Mouse (Mus musculus): Measurements from ENCODE around the gene Dctpp1.
A peak's percentile ranks its signal among the peaks of the same experiment; 100 is the strongest.

Dctpp1 gene

DNA sequence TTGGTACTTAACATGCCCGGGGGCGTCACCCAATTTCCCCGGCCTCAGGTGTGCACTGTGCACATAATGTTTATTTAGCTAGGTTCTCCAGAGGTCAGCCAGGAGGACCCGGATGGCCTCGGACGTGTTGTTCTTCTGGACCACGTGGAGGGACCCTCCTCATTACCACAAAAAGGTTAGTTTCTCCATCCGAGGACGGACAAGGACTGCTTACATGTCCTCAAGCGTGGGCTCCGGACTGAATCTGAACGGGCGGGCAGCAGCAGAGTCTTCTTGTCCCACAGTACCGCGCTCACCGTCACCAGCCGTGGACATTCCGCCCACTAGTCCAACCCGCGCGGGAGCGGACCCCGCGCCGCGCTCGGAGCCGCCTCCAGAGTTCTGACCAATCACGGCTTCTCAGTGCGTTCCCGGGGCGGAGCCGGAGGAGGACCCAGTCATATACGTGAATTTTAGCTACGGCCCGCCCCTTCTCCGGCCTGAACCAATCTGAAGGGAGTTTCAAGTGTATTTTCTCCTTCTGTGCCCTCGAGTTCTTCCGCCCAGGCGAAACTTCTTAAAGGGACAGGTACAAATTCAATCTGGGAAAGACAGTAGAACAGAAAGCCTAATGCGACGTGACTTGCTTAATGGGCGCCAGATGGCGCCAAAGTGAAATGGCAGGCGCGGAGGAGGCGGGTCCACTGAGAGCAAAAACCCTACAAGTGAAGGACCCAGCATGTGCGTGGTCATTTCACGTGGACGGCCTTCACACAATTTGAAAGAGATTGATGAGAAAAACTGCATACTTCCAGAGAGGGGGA is at the start of gene Dctpp1:
Gene Dctpp1 (minus strand): TSS at position 401 of the 803 bp plus-strand sequence.
- DNase-seq (ENCODE audit: low read depth, low spot score), result peak; percentile 100

GRCm38 (mm10) chr7:127309951-127310350 is 49.4 kb upstream of the Dctpp1 start:
- DNase-seq (ENCODE audit: low read depth, low spot score), result peak; percentile 12

DNA sequence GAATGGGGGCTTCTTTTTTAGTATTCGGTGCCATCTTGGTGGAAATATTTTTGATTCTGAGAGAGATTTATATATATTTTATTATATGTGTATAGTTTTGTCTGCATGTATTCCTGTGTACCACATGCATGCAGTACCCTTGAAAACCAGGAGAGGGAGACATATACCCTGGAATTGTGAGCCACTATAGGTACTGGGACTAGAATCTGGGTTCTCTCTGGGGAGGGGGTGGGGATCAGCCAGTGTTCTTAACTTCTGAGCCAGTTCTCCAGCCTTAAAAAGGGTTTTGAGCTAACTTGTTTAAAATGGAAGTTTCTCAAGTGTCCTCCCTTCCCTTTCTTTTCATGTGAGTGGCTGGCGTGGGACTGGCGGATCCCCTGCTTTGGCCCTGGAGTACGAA is 48.4 kb upstream of the Dctpp1 start:
- DNase-seq (ENCODE audit: low read depth, low spot score), result peak; percentile 76

GRCm38 (mm10) chr7:127308431-127308830 is 47.9 kb upstream of the Dctpp1 start:
- no peak for DNase-seq (ENCODE audit: low read depth, low spot score)

DNA sequence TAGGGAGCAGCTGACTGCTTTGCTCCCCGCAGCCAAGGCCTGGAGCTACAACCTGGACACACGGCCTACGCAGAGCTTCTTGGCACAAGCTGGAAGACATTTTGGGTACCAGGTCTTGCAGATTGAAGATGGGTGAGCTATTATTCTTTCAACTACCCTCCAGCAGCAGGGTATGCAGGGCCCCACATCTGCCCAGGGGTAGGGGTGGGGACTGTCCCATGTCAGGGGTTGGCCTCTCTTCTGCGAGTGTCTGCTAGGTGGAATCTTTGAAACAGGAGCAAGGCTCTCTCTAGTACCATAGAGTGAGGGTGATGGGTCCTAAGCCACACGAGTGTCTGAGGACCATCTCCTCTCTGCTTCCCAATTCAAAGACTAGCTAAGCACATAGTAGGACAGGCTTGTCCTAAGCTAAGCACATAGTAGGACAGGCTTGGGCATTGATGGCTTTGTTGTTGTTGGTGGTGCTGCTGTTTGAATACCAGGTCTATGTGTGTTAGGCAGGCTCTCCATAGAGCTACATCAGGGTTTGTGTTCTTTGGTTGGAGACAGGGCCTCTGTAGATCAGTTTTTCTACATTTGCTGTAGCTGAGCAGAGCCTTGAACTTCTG is 37.2 kb upstream of the Dctpp1 start:
- no peak for DNase-seq (ENCODE audit: low read depth, low spot score)

GRCm38 (mm10) chr7:127296786-127297555 is 36.5 kb upstream of the Dctpp1 start:
- DNase-seq (ENCODE audit: low read depth, low spot score), result no peak

DNA sequence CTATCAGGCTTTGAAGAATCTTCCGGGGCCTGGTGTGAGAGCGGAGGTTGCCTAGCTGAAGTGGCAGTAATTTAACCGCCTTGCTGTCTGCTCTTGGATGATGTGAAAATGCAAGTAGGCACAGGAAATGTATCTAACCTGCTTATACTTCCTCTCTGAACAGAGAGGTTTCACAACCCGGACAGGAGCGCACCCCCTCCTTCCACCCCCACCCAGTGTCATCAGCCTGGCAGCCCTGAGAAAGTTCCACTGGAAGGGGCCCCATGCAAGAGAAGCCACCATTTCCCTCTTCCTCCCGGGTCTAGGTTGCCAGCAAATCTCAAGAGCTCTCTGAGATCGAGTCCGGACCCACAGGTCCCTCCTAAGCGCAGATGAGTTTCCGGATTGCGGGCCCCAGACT is 35.6 kb upstream of the Dctpp1 start, which contains the start of gene Itgal:
Gene Itgal (plus strand): TSS at position 163 of the 400 bp plus-strand sequence.
- no peak for DNase-seq (ENCODE audit: low read depth, low spot score)

DNA sequence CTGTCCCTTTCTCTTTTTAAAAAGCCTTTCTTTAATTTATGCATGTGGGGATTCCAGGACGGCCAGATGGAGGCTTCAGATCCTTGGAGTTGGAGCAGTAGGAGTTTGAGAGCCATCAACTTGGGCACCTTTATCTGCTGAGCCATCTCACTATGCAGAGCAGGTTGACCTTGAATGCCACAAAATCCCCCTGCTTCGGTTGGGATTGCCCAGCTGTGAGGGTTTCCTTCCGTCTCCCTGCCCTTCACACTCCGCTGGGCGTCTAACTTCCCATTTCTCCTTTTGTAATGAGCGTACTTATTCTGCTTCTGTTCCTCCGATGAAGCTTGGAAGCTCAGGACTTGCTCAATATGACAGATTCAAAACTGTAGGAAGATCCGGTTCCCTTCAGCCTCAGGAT is 29.6 kb upstream of the Dctpp1 start:
- no peak for DNase-seq (ENCODE audit: low read depth, low spot score)

DNA sequence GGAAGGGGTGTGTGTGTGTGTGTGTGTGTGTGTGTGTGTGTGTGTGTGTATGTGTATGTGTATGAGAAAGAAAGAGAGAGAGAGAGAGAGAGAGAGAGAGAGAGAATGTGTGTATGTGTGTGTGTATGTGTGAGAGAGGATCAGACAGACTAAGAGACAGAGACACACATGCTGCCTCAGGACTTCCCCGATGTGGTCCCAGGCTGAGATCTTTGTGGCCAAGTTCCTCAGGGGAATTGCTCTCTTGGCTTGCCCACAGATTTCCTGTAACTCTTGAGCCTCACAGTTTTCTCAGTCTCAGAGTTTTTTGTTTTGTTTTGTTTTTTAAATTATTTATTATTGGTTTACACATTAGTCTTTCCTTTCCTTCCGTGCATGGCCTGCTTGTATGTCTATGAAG is 28.8 kb upstream of the Dctpp1 start:
- no peak for DNase-seq (ENCODE audit: low read depth, low spot score)

DNA sequence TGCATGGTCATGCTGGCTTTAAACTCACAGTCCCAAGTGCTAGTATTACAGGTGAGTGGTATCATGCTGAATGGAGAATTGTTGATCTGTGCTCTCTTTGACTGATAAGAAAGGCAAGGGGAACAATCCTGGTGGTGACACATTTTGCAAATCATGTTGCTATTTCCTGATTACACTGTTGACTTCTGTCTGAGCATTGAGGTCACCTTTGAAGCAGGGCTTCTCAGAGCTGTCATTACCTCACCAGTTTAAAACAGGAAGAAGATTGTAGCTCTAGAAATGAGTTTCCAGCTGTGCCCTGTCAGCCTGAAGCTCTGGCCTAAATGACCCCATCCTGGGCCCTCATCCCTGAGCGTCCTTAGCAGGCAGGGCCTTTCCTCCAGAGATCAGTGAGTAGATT is 27.4 kb upstream of the Dctpp1 start:
- no peak for DNase-seq (ENCODE audit: low read depth, low spot score)

DNA sequence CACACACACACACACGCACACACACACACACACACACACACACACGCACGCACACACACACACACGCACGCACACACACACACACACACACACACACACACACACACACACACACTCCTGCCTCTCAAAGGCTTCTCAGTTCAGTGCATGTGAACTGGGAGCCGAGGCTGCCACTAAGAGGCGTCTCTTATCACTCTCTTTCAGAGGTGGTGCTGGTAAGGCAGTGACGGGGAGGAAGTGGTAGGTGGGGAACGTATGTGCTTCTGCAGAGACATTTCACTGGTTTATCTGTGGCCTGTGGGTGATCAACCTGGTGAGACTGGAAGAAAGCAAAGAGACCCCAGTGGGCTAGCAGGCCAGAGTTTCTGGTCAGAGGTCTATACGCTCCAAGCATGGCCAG is 24.6 kb upstream of the Dctpp1 start:
- DNase-seq (ENCODE audit: low read depth, low spot score), result no peak

GRCm38 (mm10) chr7:127282190-127282589 is 21.7 kb upstream of the Dctpp1 start:
- DNase-seq (ENCODE audit: low read depth, low spot score), result no peak

DNA sequence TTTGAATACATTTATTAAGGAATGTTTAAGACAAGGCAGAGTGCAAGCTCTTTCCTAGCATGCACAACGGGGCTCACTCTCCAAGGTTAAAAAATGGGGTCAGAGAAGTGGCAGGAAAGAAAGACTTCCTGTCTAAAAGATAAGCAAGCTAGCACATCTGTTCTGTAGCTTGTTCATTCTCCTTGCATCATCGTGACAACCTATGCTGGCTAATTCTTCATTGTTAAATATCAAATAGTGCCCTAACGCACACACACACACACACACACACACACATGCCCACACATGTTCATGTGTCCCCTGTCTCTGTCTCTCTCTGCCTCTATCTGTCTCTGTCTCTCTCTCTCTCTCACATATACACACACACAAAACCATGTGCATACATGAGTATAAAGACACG is 20.6 kb upstream of the Dctpp1 start:
- no peak for DNase-seq (ENCODE audit: low read depth, low spot score)

- DNase-seq (ENCODE audit: low read depth, low spot score), result no peak
Observed at GRCm38 (mm10) chr7:127280092-127280491, 19.6 kb upstream of the Dctpp1 start.

DNA sequence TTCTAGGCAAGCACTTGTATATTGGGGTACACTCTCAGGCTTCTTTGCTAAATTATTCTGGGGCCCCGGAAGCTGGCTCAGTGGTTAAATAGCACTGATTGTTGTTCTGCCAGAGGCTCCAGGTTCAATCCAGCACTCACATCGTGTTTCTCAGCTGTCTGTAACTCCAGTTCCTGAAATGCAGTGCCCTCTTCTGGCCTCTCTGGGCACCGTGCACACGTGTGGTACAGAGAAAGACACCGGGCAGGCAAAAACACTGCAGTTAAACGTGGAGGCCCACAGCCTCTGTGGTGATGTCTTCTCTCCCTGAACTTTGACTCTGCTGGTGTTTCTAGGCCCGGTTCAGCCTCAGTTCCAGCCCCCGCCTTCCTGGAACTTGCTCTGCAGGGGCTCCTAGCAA is 17.8 kb upstream of the Dctpp1 start:
- DNase-seq (ENCODE audit: low read depth, low spot score), result peak; percentile 53

DNA sequence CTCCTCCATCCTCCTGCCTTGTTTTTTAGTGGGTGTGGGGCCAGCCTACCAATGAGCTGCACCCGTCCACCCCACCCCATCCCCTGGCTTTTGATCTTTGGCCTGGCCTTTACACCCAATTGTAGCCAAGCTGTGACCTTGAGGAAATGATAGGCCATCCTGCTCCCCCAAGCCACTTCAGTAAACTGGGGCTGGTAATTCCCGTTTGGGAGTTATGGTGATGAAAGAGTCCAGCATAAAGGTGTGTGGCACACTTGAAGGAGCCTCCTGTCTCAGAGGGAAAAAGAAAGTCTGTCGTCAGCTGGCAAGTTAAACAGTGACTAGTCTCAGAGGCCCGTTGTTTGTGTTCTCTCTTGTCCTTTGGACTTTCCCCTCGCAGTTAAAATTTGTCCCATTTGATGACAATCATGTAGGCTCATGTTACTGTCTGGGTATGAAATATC is 16.0 kb upstream of the Dctpp1 start:
- no peak for DNase-seq (ENCODE audit: low read depth, low spot score)

GRCm38 (mm10) chr7:127273925-127274789 is 13.6 kb upstream of the Dctpp1 start, which contains the start of gene Sephs2:
Sephs2 (minus strand) TSS chr7:127274055.
- DNase-seq (ENCODE audit: low read depth, low spot score), result peak; percentile 99

GRCm38 (mm10) chr7:127273118-127273923 is 12.8 kb upstream of the Dctpp1 start:
- peak; percentile 27 for DNase-seq (ENCODE audit: low read depth, low spot score)

DNA sequence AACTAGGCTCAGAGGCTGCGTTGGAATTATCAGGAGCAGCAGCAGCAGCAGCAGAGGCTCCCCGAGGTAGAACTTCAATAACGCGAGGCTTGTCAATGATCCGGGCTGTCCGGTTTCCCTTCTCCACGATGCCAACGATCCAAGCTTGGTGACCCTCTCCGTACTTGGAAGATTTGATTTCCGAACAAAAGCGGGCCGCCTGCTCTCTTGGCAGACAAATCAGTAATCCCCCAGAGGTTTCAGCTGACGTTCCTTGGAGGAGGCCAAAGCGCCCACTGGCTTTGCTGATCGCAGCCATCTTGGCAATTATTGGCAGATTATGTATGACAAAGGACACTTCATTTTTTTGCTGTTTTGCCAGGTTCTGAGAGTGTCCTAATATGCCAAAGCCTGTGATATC is 12.1 kb upstream of the Dctpp1 start:
- no peak for DNase-seq (ENCODE audit: low read depth, low spot score)

DNA sequence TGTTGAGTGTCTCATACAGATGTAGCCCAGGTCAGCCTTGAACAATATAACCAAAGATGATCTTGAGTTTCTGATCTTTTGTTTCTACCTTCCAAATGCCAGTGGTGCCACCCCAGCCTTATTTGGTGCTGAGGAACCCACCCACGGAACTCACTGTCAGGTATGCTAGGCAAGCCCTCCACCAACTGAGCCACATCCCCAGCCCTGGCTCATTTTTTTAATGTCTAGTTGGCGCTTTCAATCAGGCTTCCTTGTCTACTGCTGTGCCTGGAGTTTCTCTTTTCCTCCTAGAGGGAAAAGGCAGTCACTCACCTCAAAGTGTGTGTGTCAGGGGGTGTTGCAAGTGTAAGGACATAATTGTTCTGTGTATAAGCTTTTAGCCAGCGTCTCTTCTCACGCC is 10.6 kb upstream of the Dctpp1 start:
- DNase-seq (ENCODE audit: low read depth, low spot score), result no peak

Measured in brain, adult 2 months (tissue).